Mouse (Mus musculus) heart, postnatal 0 days (tissue): Measurements from ENCODE around the gene Sp100. TPM values are rescaled to one million over a fixed set of nuclear protein-coding genes. Genes with fewer than 3 reads are reported as not detected.

ENCODE experiments used
- ATAC-seq: fragments of 200-750 bp; cut with Nextera tagmentation; 2 replicates; pipeline ENCODE4 v1.8.0; 2017; ENCODE audit warnings: low read depth, moderate number of reproducible peaks, moderate library complexity; ENCODE audit not compliant: insufficient read depth
- DNase-seq: peaks from one replicate; pipeline ENCODE4 v3.0.0-alpha.2; 2016; ENCODE audit warnings: low spot score
- H3K27ac ChIP-seq: fragments of 300-500 bp; sonication (generic); 2 replicates; pipeline ENCODE4 v1.5.1; 2014; ENCODE audit warnings: low read depth, mild to moderate bottlenecking
- H3K27me3 ChIP-seq: fragments of 300-500 bp; sonication (generic); 2 replicates; pipeline ENCODE4 v1.6.1; 2014; ENCODE audit warnings: low read length, mixed read lengths; ENCODE audit not compliant: control insufficient read depth, insufficient read depth
- H3K36me3 ChIP-seq: fragments of 300-500 bp; sonication (generic); replicated peaks from 2 replicates; pipeline ENCODE4 v1.6.1; 2014; ENCODE audit warnings: low read length, mixed read lengths; ENCODE audit not compliant: control insufficient read depth, insufficient read depth
- H3K4me1 ChIP-seq: fragments of 300-500 bp; sonication (generic); 2 replicates; pipeline ENCODE4 v1.6.1; 2014; ENCODE audit warnings: antibody characterized with exemption; ENCODE audit not compliant: control insufficient read depth, insufficient read depth
- H3K4me2 ChIP-seq: fragments of 300-500 bp; sonication (generic); 2 replicates; pipeline ENCODE4 v1.6.1; 2014; ENCODE audit warnings: low read depth, mild to moderate bottlenecking, low read length, moderate library complexity
- H3K4me3 ChIP-seq: fragments of 300-500 bp; sonication (generic); 2 replicates; pipeline ENCODE4 v1.5.1; 2014; ENCODE audit warnings: low read depth, low read length
- H3K9ac ChIP-seq: fragments of 300-500 bp; sonication (generic); replicated peaks from 2 replicates; pipeline ENCODE4 v1.6.1; 2014; ENCODE audit warnings: low read depth, low read length, mixed read lengths
- H3K9me3 ChIP-seq: fragments of 300-500 bp; sonication (generic); replicated peaks from 2 replicates; pipeline ENCODE4 v1.6.1; 2016; ENCODE audit warnings: low read length; ENCODE audit not compliant: control insufficient read depth
- CTCF ChIP-seq: IDR thresholded peaks from 2 replicates; pipeline ENCODE4 v1.5.1; 2016; ENCODE audit warnings: antibody characterized with exemption, control low read depth, low read depth
- EP300 ChIP-seq: IDR thresholded peaks from 2 replicates; pipeline ENCODE4 v1.6.1; 2016; ENCODE audit warnings: antibody characterized with exemption, low read depth
- WGBS: fragments of 180-500 bp; shearing (Covaris S2); extraction: QIAGEN DNeasy Blood & Tissue Kit; methylation state at CpG from one replicate; pipeline ENCODE4 v1.1.7; 2014; 5-methylcytosine and 5-hydroxymethylcytosine counted together
- polyA plus RNA-seq: library from polyadenylated mRNA; unstranded; fragments of >200 nt; fragmentation: Nextera tagmentation; extraction: Ambion mirVana; gene quantifications from 2 replicates; pipeline ENCODE4 v1.2.1, GENCODE M21; 2015
- total RNA-seq: library from RNA; depleted of rRNA; stranded (reverse); fragments of >200 nt; gene quantifications from 2 replicates; pipeline ENCODE4 v1.2.3, GENCODE M21; 2014; ENCODE audit warnings: low replicate concordance

The Sp100 gene
- total and polyA plus RNA-seq, 2 experiments from 2014 or later, result 7.2 to 9.2 TPM

DNA sequence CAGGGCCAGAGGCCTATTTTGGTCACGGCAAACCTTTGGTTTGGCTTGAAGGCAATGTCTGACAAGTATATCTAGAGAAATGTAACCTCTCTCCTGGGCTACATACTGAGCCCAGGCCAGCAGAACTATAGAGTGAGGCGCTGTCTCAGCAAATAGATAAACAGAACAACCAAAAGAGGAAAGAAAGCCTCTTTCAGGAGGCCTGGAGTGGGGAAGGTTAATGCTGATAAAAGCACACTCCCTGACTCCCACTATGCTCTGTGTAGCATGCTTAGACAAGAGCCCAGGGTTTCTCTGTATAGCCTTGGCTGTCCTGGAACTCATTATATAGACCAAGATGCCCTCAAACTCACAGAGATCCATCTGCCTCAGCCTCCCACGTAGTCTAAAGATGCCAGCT lies 43.5 kb downstream of the Sp100 start:
- Histone ChIP-seq H3K4me2 (no peak overlapping the region), H3K27ac (peak overlapping the region; percentile 39; the same call in 1 of the 2 replicates), H3K27me3 (no peaks in the 10 kb centered on the region), H3K4me1 (peaks cover 6% of the 10 kb centered on the region; the same call in 1 of the 2 replicates), H3K9ac (no peak overlapping the region), H3K4me3 (no peak overlapping the region), H3K9me3 (no peaks in the 10 kb centered on the region), H3K36me3 (no peaks in the 10 kb centered on the region)
- TF ChIP-seq CTCF, result no peak
- TF ChIP-seq EP300, result no peak
- ATAC-seq (no peak), DNase-seq (no peak)
- 48% methylated on average over 3 of the region's 3 CpGs for WGBS

DNA sequence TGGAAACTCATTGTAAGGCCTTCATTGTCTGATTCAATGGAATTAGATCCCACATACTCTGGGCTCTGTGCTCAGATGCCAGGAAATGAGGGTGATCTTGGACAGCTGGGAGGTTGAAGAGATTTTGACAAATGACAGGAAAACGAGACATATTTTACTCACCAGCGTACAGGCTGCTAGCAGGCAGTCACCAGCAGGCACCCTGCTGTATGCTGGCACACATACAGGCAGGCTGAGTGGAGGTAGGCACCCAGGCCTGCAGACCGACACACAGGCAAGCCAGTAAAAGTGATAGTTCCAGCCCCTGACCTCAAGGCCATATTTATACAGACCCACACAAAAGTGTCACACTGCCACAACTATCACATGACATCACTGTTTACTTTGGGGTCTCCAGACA lies 45.9 kb downstream of the Sp100 start:
- Histone ChIP-seq H3K27me3 (no peaks in the 10 kb centered on the region), H3K27ac (no peak overlapping the region), H3K9ac (no peak overlapping the region), H3K9me3 (no peaks in the 10 kb centered on the region), H3K4me1 (peaks cover 6% of the 10 kb centered on the region), H3K4me3 (no peak overlapping the region), H3K4me2 (no peak overlapping the region), H3K36me3 (no peaks in the 10 kb centered on the region)
- DNase-seq (no peak), ATAC-seq (no peak)
- no peak for TF ChIP-seq CTCF
- no peak for TF ChIP-seq EP300
- 69% methylated on average over 3 of the region's 3 CpGs for WGBS

DNA sequence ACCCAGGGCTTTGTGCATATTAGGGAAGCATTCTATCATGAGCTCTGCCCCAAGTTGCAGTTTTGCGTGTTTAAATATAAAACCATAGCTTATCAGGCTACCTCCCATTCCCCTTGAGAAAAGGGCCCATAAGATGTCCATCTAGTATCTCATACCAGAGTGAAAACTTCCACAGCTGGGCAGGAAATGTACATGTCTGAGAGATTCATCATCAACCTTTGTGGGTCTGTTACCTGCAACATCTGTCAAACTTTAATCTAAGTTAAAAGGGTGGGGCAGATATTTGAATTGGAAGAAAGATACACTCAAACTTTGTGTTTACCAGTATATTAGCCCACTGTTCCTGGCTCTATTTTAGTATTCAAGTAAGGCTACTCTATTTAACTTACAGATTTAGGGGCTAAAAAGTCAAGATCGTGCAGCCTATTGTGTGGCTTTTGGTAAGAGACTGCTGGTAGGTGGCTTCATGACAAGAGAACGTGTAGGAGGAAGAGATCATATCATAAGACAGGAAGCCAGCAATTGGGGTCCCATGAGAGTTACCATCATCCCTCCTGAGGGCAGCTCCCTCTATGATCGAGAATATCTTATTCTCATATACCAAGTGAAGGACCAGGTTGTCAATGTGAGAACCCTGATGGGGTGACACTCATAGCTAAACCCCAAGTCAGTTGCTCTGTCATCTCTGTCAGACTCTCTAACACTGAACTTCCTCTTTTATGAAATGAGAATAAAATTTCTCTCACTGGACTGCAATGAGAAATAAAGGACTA lies 48.1 kb downstream of the Sp100 start:
- H3K4me2 ChIP-seq, result no peak overlapping the region
- H3K4me3 ChIP-seq, result no peak overlapping the region
- WGBS, result 73% methylated on average over 4 of the region's 4 CpGs
- TF ChIP-seq EP300 (no peak), CTCF (no peak)
- peaks cover 5% of the 10 kb centered on the region for H3K4me1 ChIP-seq
- no peaks in the 10 kb centered on the region for H3K9me3 ChIP-seq
- ATAC-seq, result no peak
- H3K27me3 ChIP-seq, result no peaks in the 10 kb centered on the region
- no peak overlapping the region for H3K27ac ChIP-seq
- no peak for DNase-seq
- H3K36me3 ChIP-seq, result no peaks in the 10 kb centered on the region
- no peak overlapping the region for H3K9ac ChIP-seq

DNA sequence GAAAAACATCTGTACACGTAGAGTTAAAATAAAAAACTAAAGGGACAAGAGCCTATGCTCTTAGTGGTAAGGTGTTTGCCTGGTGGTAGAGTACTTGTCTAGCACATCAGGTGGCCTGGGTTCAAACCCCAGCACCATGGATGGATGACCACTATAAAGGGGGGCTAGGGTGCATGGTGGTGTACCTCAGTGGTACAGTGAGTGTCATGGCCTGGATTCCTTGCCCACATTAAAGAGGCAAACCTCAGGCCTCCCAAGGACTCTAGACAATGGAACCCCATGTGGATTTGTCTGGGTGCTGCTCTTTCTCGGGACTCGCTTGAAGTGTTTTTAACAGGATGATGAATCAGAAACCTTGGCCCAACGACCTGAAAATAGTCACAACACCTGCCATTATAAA lies 52.7 kb downstream of the Sp100 start:
- TF ChIP-seq CTCF (no peak), EP300 (no peak)
- ATAC-seq, result no peak
- no peaks in the 10 kb centered on the region for H3K36me3 ChIP-seq
- no peak overlapping the region for H3K4me2 ChIP-seq
- no peak for DNase-seq
- peak overlapping the region; percentile 95; the same call in 1 of the 2 replicates for H3K27ac ChIP-seq
- WGBS, result 69% methylated on average over 4 of the region's 4 CpGs
- H3K9ac ChIP-seq, result no peak overlapping the region
- no peaks in the 10 kb centered on the region for H3K27me3 ChIP-seq
- H3K4me1 ChIP-seq, result peaks cover 3% of the 10 kb centered on the region
- H3K9me3 ChIP-seq, result no peaks in the 10 kb centered on the region
- no peak overlapping the region for H3K4me3 ChIP-seq

GRCm38 (mm10) chr1:85703245-85704186 lies 53.7 kb downstream of the Sp100 start:
- peak; percentile 94 for DNase-seq
- 6% methylated on average over 22 of the region's 22 CpGs for WGBS
- Histone ChIP-seq H3K27ac (peak overlapping the region; percentile 95), H3K9ac (no peak overlapping the region; the same call in 1 of the 2 replicates), H3K4me2 (peak overlapping the region; percentile 57), H3K36me3 (no peaks in the 10 kb centered on the region), H3K27me3 (no peaks in the 10 kb centered on the region), H3K4me3 (peak overlapping the region; percentile 39), H3K4me1 (peaks cover 3% of the 10 kb centered on the region), H3K9me3 (no peaks in the 10 kb centered on the region)
- peak; percentile 98 for ATAC-seq
- peak; percentile 99 for TF ChIP-seq EP300
- no peak for TF ChIP-seq CTCF
